Mouse (Mus musculus): ENCODE results near the gene Cercam. TPM values are rescaled to one million over a fixed set of nuclear protein-coding genes. Genes with fewer than 3 reads are reported as not detected.

Gene Cercam
- polyA plus RNA-seq (2015; fragmentation: Nextera tagmentation; extraction: Ambion mirVana): 32.8 and 35.6 TPM in 2 replicates

DNA sequence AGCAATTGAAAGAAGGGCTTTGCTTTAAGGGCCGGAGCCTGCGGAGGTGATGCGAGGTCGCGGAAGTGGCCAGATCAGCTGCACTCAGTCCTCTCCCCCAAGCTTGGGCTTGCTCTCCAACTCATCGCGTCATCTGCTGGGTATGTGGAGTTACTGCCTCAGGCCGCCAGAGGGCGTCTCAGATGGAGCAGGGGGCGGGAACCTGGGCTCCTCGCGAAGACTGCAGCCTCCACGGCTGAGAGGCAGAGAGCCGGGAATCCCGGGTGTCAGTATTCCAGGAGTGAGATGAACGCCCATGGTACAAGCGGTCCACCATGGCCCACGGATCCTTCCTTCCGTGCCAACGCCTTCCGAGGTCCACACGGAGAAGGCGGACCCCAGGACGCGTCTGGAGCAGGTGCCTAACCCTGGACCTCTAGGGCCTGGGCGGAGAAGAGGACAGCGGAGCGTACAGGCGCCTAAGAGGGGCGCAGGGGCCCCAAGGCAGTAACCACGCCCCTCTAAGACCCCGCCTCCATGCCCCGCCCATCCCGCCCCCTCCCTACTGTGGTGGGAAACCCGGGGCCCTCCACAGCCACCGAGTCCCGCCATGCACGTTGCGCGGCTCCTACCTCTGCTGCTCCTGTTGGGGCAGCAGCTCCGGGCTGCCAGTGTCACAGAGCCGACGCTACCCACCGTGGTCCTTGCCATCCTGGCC, at the start of gene Cercam:
Gene Cercam, plus strand, starts transcription at position 216 of the 697 bp plus-strand sequence.
- peak within 1 kb of the TSS; percentile 98 for H3K27ac ChIP-seq (ENCODE audit: low read length)
- ATAC-seq (ENCODE audit: low read depth): peak; percentile 77
- peak within 1 kb of the TSS; percentile 82 for H3K4me2 ChIP-seq (ENCODE audit: low read depth, low read length)
- H3K4me3 ChIP-seq (ENCODE audit: low read depth, low read length): peak within 1 kb of the TSS; percentile 86
- no peaks in the 10 kb centered on the region for H3K9me3 ChIP-seq (replicated peaks; ENCODE audit: control insufficient read depth, low read length)
- peaks cover 10% of the 10 kb centered on the region; the same call in 1 of the 2 replicates for H3K36me3 ChIP-seq (ENCODE audit: control insufficient read depth, insufficient read depth)
- peak within 1 kb of the TSS; percentile 94 for H3K9ac ChIP-seq (ENCODE audit: low read depth, low read length)
- peaks cover 20% of the 10 kb centered on the region for H3K4me1 ChIP-seq (ENCODE audit: control insufficient read depth, low read depth, low read length)
- under 1% methylated on average over 44 of the region's 44 CpGs for WGBS (ENCODE audit: insufficient replicate concordance)
- no peaks in the 10 kb centered on the region for H3K27me3 ChIP-seq (ENCODE audit: control insufficient read depth, insufficient read depth, low read depth, low read length)

DNA sequence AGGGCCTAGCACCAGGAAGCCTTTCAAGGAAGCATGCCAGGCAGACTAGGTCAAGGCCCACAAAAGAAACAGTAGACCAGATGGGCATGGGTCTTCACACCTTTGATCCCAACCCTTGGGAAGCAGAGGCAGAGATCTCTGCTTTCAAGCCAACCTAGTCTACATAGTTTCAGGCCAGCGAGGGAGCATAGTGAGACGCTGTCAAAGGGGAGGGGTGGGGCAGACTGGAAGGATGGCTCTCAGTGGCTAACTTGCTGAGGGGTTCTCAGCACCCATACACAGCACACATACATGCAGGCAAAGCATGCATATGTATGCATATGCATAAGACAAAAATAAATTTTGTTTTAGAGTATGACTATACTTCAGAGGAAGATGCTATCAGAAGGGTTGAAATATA, 49.6 kb upstream of the Cercam start:
- Histone ChIP-seq H3K36me3 (ENCODE audit: control insufficient read depth, insufficient read depth) (no peaks in the 10 kb centered on the region), H3K4me1 (ENCODE audit: control insufficient read depth, low read depth, low read length) (peaks cover 16% of the 10 kb centered on the region), H3K9ac (ENCODE audit: low read depth, low read length) (no peak overlapping the region; the same call in 1 of the 2 replicates), H3K4me3 (ENCODE audit: low read depth, low read length) (peak overlapping the region; percentile 62; the same call in 1 of the 2 replicates), H3K9me3 (replicated peaks; ENCODE audit: control insufficient read depth, low read length) (no peaks in the 10 kb centered on the region), H3K27me3 (ENCODE audit: control insufficient read depth, insufficient read depth, low read depth, low read length) (no peaks in the 10 kb centered on the region), H3K4me2 (ENCODE audit: low read depth, low read length) (peak overlapping the region; percentile 86), H3K27ac (ENCODE audit: low read length) (no peak overlapping the region)
- WGBS (ENCODE audit: insufficient replicate concordance): 34% methylated on average over 2 of the region's 2 CpGs
- no peak for ATAC-seq (ENCODE audit: low read depth)

DNA sequence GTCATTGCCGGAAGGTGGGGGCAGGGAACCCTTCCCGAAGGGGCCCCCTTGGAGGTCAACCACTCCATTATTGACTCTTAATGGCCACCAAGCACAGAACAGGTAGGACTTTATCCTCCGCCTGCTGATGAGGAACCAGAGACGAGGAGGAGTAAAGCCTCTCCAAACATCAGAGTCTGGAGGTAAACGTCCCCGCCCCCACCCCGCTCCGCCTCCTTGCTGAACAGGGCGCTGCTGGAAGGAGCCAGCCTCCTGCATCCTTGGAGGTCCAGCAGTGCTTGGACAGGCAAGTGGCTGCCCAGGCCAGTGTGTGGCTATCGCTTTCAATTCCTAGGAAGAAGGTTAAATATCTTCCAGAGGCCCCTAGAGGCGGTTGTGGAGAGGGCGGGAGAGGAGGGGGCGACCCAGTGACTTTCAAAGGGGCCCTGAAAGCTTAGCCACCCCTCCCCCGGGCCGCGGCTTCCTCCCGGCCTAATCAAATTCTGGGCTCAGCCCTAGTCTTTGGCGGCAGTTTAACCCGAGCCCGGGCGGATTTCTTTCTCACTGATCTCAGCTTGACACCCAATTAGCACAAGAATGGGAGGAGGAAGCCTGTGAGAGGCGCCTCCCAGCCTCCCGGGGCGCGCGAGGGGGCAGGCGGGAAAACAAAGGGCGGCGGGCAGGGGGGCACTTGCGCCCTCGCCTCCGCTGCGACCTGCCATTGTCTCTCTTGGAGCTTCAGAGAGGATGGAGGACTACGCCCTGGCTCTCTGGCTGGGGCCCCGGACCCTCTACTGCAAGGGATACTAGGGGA, 48.7 kb upstream of the Cercam start, which contains the start of gene Urm1:
Gene Urm1, plus strand, starts transcription at position 51 of the 793 bp plus-strand sequence.
- H3K27me3 ChIP-seq (ENCODE audit: control insufficient read depth, insufficient read depth, low read depth, low read length): no peaks in the 10 kb centered on the region
- H3K4me1 ChIP-seq (ENCODE audit: control insufficient read depth, low read depth, low read length): peaks cover 16% of the 10 kb centered on the region
- H3K9ac ChIP-seq (ENCODE audit: low read depth, low read length): peak within 1 kb of the TSS; percentile 63
- WGBS (ENCODE audit: insufficient replicate concordance): 1% methylated on average over 35 of the region's 35 CpGs
- peak; percentile 62 for ATAC-seq (ENCODE audit: low read depth)
- H3K27ac ChIP-seq (ENCODE audit: low read length): peak within 1 kb of the TSS; percentile 71
- peak within 1 kb of the TSS; percentile 62 for H3K4me3 ChIP-seq (ENCODE audit: low read depth, low read length)
- peak within 1 kb of the TSS; percentile 86 for H3K4me2 ChIP-seq (ENCODE audit: low read depth, low read length)
- H3K36me3 ChIP-seq (ENCODE audit: control insufficient read depth, insufficient read depth): no peaks in the 10 kb centered on the region
- no peaks in the 10 kb centered on the region for H3K9me3 ChIP-seq (replicated peaks; ENCODE audit: control insufficient read depth, low read length)

- no peaks in the 10 kb centered on the region for H3K36me3 ChIP-seq (ENCODE audit: control insufficient read depth, insufficient read depth)
- ATAC-seq (ENCODE audit: low read depth): no peak
- peak overlapping the region; percentile 55 for H3K9ac ChIP-seq (ENCODE audit: low read depth, low read length)
- no peaks in the 10 kb centered on the region for H3K9me3 ChIP-seq (replicated peaks; ENCODE audit: control insufficient read depth, low read length)
- WGBS (ENCODE audit: insufficient replicate concordance): 6% methylated on average over 11 of the region's 11 CpGs
- no peaks in the 10 kb centered on the region for H3K27me3 ChIP-seq (ENCODE audit: control insufficient read depth, insufficient read depth, low read depth, low read length)
- peak overlapping the region; percentile 93 for H3K4me3 ChIP-seq (ENCODE audit: low read depth, low read length)
- peak overlapping the region; percentile 74 for H3K4me2 ChIP-seq (ENCODE audit: low read depth, low read length)
- H3K4me1 ChIP-seq (ENCODE audit: control insufficient read depth, low read depth, low read length): peaks cover 18% of the 10 kb centered on the region
- peak overlapping the region; percentile 77 for H3K27ac ChIP-seq (ENCODE audit: low read length)
Measured at GRCm38 (mm10) chr2:29826318-29826925, 42.5 kb upstream of the Cercam start.

DNA sequence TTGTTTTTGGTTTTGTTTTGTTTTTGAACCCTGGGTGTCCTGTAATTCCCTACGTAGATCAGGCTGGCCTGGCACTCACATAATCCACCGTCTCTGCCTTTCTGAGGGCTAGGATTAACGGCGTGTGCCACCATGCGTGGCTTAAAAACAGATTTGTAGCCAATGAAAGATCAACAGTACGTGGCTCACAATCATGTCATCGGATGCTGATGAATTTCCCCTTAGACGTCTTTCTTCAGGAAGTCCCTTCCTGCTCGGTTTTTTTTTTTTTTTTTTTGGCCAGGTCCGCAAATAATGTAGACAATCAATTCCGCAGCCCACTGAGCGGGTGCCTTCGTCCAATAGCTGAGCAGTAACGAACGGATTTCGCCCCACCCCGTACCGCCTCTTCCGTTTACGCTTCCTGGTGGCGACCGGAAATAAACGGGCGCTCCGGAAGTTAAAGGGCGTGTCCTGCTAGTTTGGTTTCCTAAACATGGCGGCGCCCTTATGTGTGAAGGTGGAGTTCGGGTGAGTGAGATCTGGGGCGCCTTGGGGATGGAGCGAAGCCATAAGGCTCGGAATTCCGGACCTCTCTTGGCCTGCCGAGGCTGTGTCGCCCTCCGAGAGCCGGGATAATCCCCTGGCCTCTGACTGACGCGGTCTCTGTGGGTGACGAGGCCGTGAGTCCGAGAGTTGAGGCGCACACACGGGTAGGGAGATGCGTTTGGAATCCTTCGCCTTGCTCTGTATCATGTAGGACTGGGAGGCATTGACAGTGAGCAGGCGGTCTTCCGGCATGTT, 41.8 kb upstream of the Cercam start:
- peak; percentile 97 for ATAC-seq (ENCODE audit: low read depth)
- H3K27me3 ChIP-seq (ENCODE audit: control insufficient read depth, insufficient read depth, low read depth, low read length): no peaks in the 10 kb centered on the region
- peak overlapping the region; percentile 77 for H3K27ac ChIP-seq (ENCODE audit: low read length)
- peak overlapping the region; percentile 87 for H3K4me2 ChIP-seq (ENCODE audit: low read depth, low read length)
- H3K4me3 ChIP-seq (ENCODE audit: low read depth, low read length): peak overlapping the region; percentile 93
- peak overlapping the region; percentile 78 for H3K9ac ChIP-seq (ENCODE audit: low read depth, low read length)
- under 1% methylated on average over 48 of the region's 48 CpGs for WGBS (ENCODE audit: insufficient replicate concordance)
- H3K9me3 ChIP-seq (replicated peaks; ENCODE audit: control insufficient read depth, low read length): no peaks in the 10 kb centered on the region
- peaks cover 18% of the 10 kb centered on the region for H3K4me1 ChIP-seq (ENCODE audit: control insufficient read depth, low read depth, low read length)
- H3K36me3 ChIP-seq (ENCODE audit: control insufficient read depth, insufficient read depth): no peaks in the 10 kb centered on the region

DNA sequence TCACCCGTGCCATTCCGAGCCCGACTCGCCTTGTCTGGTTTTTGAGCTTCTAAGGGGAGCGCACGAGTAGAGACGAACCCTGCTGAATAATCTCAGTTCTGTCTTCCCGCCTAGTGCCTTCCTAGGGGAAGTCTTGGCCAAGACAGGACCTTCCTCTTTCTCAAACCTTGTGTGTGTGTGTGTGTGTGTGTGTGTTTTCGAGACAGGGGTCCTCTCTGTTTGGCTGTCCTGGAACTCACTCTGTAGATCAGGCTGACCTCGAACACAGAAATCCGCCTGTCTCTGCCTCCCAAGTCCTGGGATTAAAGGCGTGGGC, 41.3 kb upstream of the Cercam start:
- Histone ChIP-seq H3K27me3 (ENCODE audit: control insufficient read depth, insufficient read depth, low read depth, low read length) (no peaks in the 10 kb centered on the region), H3K4me2 (ENCODE audit: low read depth, low read length) (peak overlapping the region; percentile 87), H3K27ac (ENCODE audit: low read length) (peak overlapping the region; percentile 62; the same call in 1 of the 2 replicates), H3K9ac (ENCODE audit: low read depth, low read length) (peak overlapping the region; percentile 78), H3K4me3 (ENCODE audit: low read depth, low read length) (peak overlapping the region; percentile 93), H3K4me1 (ENCODE audit: control insufficient read depth, low read depth, low read length) (peaks cover 18% of the 10 kb centered on the region), H3K9me3 (replicated peaks; ENCODE audit: control insufficient read depth, low read length) (no peaks in the 10 kb centered on the region), H3K36me3 (ENCODE audit: control insufficient read depth, insufficient read depth) (no peaks in the 10 kb centered on the region)
- under 1% methylated on average over 12 of the region's 12 CpGs for WGBS (ENCODE audit: insufficient replicate concordance)
- ATAC-seq (ENCODE audit: low read depth): no peak

GRCm38 (mm10) chr2:29831106-29831505, 37.9 kb upstream of the Cercam start:
- WGBS (ENCODE audit: insufficient replicate concordance): 69% methylated on average over 4 of the region's 4 CpGs
- Histone ChIP-seq H3K27ac (ENCODE audit: low read length) (no peak overlapping the region), H3K9me3 (replicated peaks; ENCODE audit: control insufficient read depth, low read length) (no peaks in the 10 kb centered on the region), H3K27me3 (ENCODE audit: control insufficient read depth, insufficient read depth, low read depth, low read length) (no peaks in the 10 kb centered on the region), H3K4me3 (ENCODE audit: low read depth, low read length) (no peak overlapping the region), H3K4me2 (ENCODE audit: low read depth, low read length) (no peak overlapping the region), H3K4me1 (ENCODE audit: control insufficient read depth, low read depth, low read length) (peaks cover 16% of the 10 kb centered on the region), H3K9ac (ENCODE audit: low read depth, low read length) (no peak overlapping the region), H3K36me3 (ENCODE audit: control insufficient read depth, insufficient read depth) (no peaks in the 10 kb centered on the region)
- no peak for ATAC-seq (ENCODE audit: low read depth)

DNA sequence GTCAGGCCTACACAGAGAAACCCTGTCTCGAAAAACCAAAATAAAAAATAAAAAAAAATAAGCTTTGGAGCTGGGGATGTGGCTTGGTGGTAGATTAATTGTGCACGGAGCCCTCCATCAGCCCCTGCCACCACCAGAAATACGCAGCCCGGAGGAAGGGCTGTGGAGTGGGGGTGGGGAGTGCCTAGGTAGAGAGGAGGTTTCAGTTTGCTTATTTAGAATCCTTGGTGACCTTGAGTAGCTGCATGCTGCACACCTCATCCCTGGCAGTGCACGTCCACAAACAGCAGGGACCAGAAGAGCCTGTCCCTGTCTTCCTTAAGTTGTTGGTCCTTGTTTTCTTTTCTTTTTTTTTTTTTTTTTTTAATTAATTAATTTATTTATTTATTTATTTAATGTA, 35.2 kb upstream of the Cercam start:
- no peak overlapping the region for H3K4me3 ChIP-seq (ENCODE audit: low read depth, low read length)
- no peaks in the 10 kb centered on the region for H3K9me3 ChIP-seq (replicated peaks; ENCODE audit: control insufficient read depth, low read length)
- ATAC-seq (ENCODE audit: low read depth): no peak
- H3K4me2 ChIP-seq (ENCODE audit: low read depth, low read length): no peak overlapping the region
- no peaks in the 10 kb centered on the region for H3K27me3 ChIP-seq (ENCODE audit: control insufficient read depth, insufficient read depth, low read depth, low read length)
- H3K27ac ChIP-seq (ENCODE audit: low read length): no peak overlapping the region
- no peak overlapping the region for H3K9ac ChIP-seq (ENCODE audit: low read depth, low read length)
- WGBS (ENCODE audit: insufficient replicate concordance): 84% methylated on average over 5 of the region's 5 CpGs
- H3K36me3 ChIP-seq (ENCODE audit: control insufficient read depth, insufficient read depth): no peaks in the 10 kb centered on the region
- peaks cover 2% of the 10 kb centered on the region for H3K4me1 ChIP-seq (ENCODE audit: control insufficient read depth, low read depth, low read length)
